Mouse (Mus musculus) myocyte (in vitro differentiated cells): ENCODE measurements around the gene 4922502D21Rik.

Experiments used
- MAX ChIP-seq: IDR thresholded peaks from one replicate; pipeline ENCODE4 v1.6.1; 2011; ENCODE audit warnings: low read depth, mild to moderate bottlenecking, control low read depth
- POLR2A ChIP-seq: IDR thresholded peaks from one replicate; pipeline ENCODE4 v1.6.1; 2011; ENCODE audit warnings: low read depth, mild to moderate bottlenecking, control low read depth, moderate library complexity; ENCODE audit not compliant: insufficient read length

GRCm38 (mm10) chr6:129273662-129274061 is 57.9 kb downstream of the 4922502D21Rik start:
- TF ChIP-seq POLR2A (no peak), MAX (no peak)
